Mouse (Mus musculus) neural tube, embryonic 12.5 days (tissue): ENCODE results near the gene Uggt2. TPM values are rescaled to one million over a fixed set of nuclear protein-coding genes. Genes with fewer than 3 reads are reported as not detected.
A peak's percentile ranks its signal among the peaks of the same experiment; 100 is the strongest.

ENCODE experiments used
- ATAC-seq: fragments of 200-750 bp; cut with Nextera tagmentation; 2 replicates; pipeline ENCODE4 v1.8.0; 2017; ENCODE audit warnings: low read depth, mild to moderate bottlenecking, moderate TSS enrichment, moderate library complexity; ENCODE audit not compliant: low FRiP score
- H3K27ac ChIP-seq: fragments of 300-500 bp; sonication (generic); 2 replicates; pipeline ENCODE4 v1.5.1; 2016
- H3K27me3 ChIP-seq: fragments of 300-500 bp; sonication (generic); replicated peaks from 2 replicates; pipeline ENCODE4 v1.6.1; 2016; ENCODE audit warnings: mild to moderate bottlenecking
- H3K36me3 ChIP-seq: fragments of 300-500 bp; sonication (generic); 2 replicates; pipeline ENCODE4 v1.6.1; 2016; ENCODE audit warnings: mild to moderate bottlenecking
- H3K4me1 ChIP-seq: fragments of 300-500 bp; sonication (generic); 2 replicates; pipeline ENCODE4 v1.6.1; 2016
- H3K4me2 ChIP-seq: fragments of 300-500 bp; sonication (generic); replicated peaks from 2 replicates; pipeline ENCODE4 v1.6.1; 2016; ENCODE audit warnings: mild to moderate bottlenecking
- H3K4me3 ChIP-seq: fragments of 300-500 bp; sonication (generic); 2 replicates; pipeline ENCODE4 v1.5.1; 2016
- H3K9ac ChIP-seq: fragments of 300-500 bp; sonication (generic); 2 replicates; pipeline ENCODE4 v1.6.1; 2016; ENCODE audit warnings: mild to moderate bottlenecking
- H3K9me3 ChIP-seq: fragments of 300-500 bp; sonication (generic); 2 replicates; pipeline ENCODE4 v1.6.1; 2016; ENCODE audit warnings: mild to moderate bottlenecking
- WGBS: fragments of 180-500 bp; shearing (Covaris S2); methylation state at CpG from one replicate; pipeline ENCODE4 v1.1.7; 2016; 5-methylcytosine and 5-hydroxymethylcytosine counted together
- polyA plus RNA-seq: library from polyadenylated mRNA; unstranded; fragments of >200 nt; fragmentation: Nextera tagmentation; extraction: Ambion mirVana; gene quantifications from 2 replicates; pipeline ENCODE4 v1.2.1, GENCODE M21; 2016

The Uggt2 gene
- polyA plus RNA-seq, 1 experiment from 2014 or later, result 20.1 TPM

DNA sequence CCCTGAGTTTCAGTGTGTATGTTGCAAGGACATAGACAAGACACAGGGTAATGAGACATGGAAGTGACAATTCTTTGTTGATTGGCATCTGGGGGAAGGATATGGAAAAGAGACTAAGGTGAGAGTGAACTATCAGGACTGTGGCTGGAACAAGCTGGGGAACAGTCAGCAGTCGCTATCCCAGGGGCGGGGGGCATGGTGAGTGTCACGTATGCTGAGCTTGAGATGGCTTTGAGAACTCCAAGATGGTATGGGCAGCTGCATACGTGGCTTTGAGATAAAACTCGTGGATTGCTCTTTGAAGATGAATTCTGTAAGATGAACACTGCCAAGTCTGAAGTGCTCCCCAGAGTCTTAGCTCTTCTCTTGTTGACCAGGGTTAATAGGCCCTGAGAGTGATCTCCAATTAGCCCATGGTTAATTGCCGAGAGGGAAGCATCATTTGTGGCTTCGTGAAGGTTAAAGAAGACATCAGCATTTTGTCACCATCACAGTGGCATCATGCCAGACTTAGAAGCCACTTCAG, 9.6 kb upstream of the Uggt2 start:
- no peak overlapping the region for H3K27ac ChIP-seq
- no peak overlapping the region for H3K4me3 ChIP-seq
- H3K4me1 ChIP-seq, result no peaks in the 10 kb centered on the region
- H3K9me3 ChIP-seq, result no peaks in the 10 kb centered on the region
- H3K9ac ChIP-seq, result no peak overlapping the region
- no peak overlapping the region for H3K4me2 ChIP-seq
- no peak for ATAC-seq
- no peaks in the 10 kb centered on the region for H3K27me3 ChIP-seq
- H3K36me3 ChIP-seq, result no peaks in the 10 kb centered on the region
- 75% methylated on average over 7 of the region's 7 CpGs for WGBS

DNA sequence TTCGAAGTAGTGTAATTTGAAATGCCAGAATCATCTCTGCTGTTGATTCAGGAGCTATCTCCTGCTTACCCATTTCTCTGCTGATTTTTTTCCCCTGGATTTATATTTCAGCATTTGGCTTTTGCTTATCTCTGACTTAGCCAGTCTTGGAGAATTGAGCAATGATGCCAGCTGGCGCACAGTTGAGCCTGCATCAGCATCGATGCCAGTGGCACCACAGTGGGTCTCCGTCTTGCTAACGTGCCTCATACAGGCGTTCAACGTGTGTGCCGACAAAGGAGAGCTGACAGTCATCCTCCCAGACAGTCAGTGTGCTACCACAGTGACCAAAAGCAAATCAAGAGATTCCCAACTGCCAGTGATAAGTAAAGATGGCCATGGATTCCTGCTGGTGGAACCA, 8.4 kb upstream of the Uggt2 start:
- H3K27me3 ChIP-seq, result no peaks in the 10 kb centered on the region
- H3K9ac ChIP-seq, result no peak overlapping the region
- H3K4me1 ChIP-seq, result no peaks in the 10 kb centered on the region
- H3K27ac ChIP-seq, result no peak overlapping the region
- no peak overlapping the region for H3K4me2 ChIP-seq
- H3K36me3 ChIP-seq, result no peaks in the 10 kb centered on the region
- no peak for ATAC-seq
- H3K4me3 ChIP-seq, result no peak overlapping the region
- no peaks in the 10 kb centered on the region for H3K9me3 ChIP-seq
- WGBS, result 92% methylated on average over 8 of the region's 8 CpGs

DNA sequence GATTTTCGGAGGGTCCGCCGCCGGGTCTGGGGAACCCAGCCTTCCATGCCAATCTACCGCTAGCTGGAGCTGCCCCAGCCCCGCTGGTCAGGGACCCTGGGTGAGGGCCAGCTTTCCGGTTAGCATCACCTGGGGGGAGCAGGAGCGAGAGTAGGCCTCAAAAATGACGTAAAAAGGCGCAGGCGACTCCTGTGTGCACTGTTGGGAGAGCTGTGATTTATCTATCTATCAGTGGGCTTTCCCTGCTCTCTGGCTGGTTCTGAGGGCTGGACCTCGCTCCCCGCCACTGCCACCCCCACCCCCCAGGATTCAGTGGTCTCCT, 301 bp upstream of the Uggt2 start:
- Histone ChIP-seq H3K9me3 (no peaks in the 10 kb centered on the region), H3K27me3 (no peaks in the 10 kb centered on the region), H3K4me3 (peak overlapping the region; percentile 79), H3K27ac (peak overlapping the region; percentile 65), H3K9ac (peak overlapping the region; percentile 82), H3K4me1 (peaks cover 13% of the 10 kb centered on the region; the same call in 1 of the 2 replicates), H3K36me3 (peaks cover under 1% of the 10 kb centered on the region; the same call in 1 of the 2 replicates), H3K4me2 (peak overlapping the region; percentile 78)
- peak; percentile 80 for ATAC-seq
- 2% methylated on average over 13 of the region's 13 CpGs for WGBS

DNA sequence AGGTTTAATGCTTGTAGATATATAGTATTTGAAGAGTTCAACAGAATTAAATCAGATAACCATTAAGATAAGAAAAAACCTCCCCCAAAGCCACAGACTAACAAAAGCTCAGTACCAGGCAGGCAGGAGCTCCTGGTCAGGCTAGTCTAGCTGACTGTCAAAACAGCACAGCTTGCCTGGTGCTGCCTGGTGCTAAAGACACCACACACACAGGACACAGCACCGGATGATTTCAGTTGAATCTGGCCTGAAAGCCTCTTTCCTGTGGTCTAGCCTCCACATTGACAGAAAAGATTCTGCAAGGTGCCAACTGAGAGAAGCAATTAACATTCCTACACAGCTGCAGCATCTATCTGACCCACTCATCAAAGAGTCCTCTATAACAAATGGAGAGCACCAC, 37.4 kb downstream of the Uggt2 start:
- H3K27ac ChIP-seq, result no peak overlapping the region
- no peaks in the 10 kb centered on the region for H3K4me1 ChIP-seq
- no peak overlapping the region for H3K9ac ChIP-seq
- no peak for ATAC-seq
- no peaks in the 10 kb centered on the region for H3K27me3 ChIP-seq
- H3K36me3 ChIP-seq, result peaks cover 15% of the 10 kb centered on the region
- WGBS, result 83% methylated on average over 1 of the region's 1 CpGs
- H3K9me3 ChIP-seq, result no peaks in the 10 kb centered on the region
- no peak overlapping the region for H3K4me3 ChIP-seq
- H3K4me2 ChIP-seq, result no peak overlapping the region

DNA sequence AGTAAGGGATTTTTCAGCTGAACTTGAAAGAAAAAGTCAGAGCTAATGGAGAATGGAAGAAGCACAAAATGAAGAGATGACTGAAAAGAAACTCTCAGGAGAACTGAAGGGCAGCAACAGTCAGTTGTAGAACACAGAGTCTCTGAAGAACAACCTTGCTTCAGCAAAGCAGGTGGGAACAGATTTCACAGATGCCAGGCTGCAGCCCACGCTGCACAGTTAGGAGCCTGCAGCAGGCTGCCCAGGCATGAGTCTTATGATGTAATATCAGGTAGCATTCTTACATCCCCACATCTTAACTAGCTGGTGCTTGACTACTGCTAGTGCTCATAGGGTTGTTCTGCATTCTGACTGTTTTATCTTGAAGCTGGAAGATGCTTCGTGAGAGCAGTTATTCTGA, 38.5 kb downstream of the Uggt2 start:
- H3K9me3 ChIP-seq, result no peaks in the 10 kb centered on the region
- no peak overlapping the region for H3K27ac ChIP-seq
- peaks cover 15% of the 10 kb centered on the region for H3K36me3 ChIP-seq
- H3K9ac ChIP-seq, result no peak overlapping the region
- no peak for ATAC-seq
- no peak overlapping the region for H3K4me3 ChIP-seq
- 96% methylated on average over 2 of the region's 2 CpGs for WGBS
- H3K4me2 ChIP-seq, result no peak overlapping the region
- H3K4me1 ChIP-seq, result no peaks in the 10 kb centered on the region
- no peaks in the 10 kb centered on the region for H3K27me3 ChIP-seq

DNA sequence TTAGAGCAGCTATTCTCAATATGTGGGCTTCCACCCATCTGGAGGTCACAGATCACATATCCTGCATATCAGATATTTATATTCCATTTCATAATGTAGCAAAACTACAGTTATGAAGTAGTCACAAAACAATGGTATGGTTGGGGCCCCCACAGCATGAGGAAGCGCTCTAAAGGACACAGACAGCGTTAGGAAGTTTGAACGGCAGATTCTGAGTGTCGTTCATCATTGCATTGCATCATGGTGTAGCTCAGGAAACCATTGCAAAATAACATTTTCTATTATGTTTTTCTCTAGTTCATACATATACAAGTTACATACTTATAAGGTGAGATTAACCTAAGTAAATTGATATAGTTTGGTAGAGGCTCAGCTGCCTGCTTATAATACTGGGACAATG, 42.2 kb downstream of the Uggt2 start:
- Histone ChIP-seq H3K4me2 (no peak overlapping the region), H3K27me3 (no peaks in the 10 kb centered on the region), H3K4me3 (no peak overlapping the region), H3K4me1 (no peaks in the 10 kb centered on the region), H3K9ac (no peak overlapping the region), H3K36me3 (peaks cover 28% of the 10 kb centered on the region), H3K27ac (no peak overlapping the region), H3K9me3 (no peaks in the 10 kb centered on the region)
- no peak for ATAC-seq
- 95% methylated on average over 4 of the region's 4 CpGs for WGBS

DNA sequence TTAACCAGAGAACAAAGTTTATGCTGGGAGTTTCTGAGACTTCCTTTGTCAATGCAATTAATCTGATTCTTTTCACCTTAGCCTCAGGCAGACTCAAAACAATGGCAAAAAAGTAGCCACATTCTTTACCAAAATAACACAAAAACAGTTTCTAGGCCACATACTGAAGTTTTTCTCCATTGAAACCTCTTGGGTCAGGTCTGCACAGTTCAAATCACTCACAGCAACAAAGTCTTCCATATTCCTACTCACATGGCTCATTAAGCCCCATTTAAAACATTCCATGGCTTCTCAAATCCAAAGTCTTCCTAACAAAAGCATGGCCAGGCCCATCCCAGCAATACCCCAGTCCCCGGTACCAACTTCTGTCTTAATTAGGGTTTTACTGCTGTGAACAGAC, 46.3 kb downstream of the Uggt2 start:
- Histone ChIP-seq H3K9me3 (no peaks in the 10 kb centered on the region), H3K9ac (no peak overlapping the region), H3K4me3 (no peak overlapping the region), H3K27ac (no peak overlapping the region), H3K4me2 (no peak overlapping the region), H3K27me3 (no peaks in the 10 kb centered on the region), H3K36me3 (peaks cover 26% of the 10 kb centered on the region), H3K4me1 (no peaks in the 10 kb centered on the region)
- no peak for ATAC-seq
- 41% methylated on average over 1 of the region's 1 CpGs for WGBS

DNA sequence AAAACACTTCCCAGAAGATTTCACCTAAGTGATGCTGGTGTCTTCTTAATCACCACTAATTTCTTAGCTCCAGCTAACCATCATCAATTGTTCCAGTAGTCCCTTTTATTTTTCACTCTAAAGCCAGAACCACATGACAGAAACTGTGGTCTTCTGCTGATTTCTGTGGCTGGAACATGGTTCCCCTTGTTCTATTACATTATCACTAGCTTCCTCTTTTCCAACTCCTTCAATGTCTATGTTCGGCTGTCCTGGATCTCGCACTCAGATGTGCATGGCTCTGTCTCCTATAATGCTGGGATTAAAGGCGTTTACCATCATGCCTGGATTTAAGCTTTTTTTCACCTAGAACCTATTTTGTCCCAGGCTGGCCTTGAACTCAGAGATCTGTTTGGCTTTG, 46.9 kb downstream of the Uggt2 start:
- WGBS, result 91% methylated on average over 3 of the region's 3 CpGs
- ATAC-seq, result no peak
- Histone ChIP-seq H3K4me2 (no peak overlapping the region), H3K36me3 (peaks cover 20% of the 10 kb centered on the region), H3K4me1 (no peaks in the 10 kb centered on the region), H3K9ac (no peak overlapping the region), H3K4me3 (no peak overlapping the region), H3K9me3 (no peaks in the 10 kb centered on the region), H3K27me3 (no peaks in the 10 kb centered on the region), H3K27ac (no peak overlapping the region)

DNA sequence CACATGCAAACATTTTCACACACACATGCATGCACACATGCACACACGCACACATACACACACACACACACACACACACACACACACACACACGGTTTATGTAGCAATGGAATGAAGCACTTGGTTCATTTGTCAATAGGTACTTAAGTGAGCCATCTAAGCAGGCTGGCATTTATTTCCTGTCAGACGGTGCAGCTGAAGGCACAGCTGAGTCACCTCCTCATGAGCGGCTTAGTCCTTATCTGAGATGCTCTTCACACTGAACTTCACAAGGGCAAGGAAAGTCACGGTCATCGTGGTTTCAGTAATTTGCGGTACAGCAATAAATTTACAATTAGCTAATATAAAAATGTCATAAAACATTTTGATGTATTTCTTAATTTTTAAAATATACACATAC, 55.5 kb downstream of the Uggt2 start:
- no peak overlapping the region for H3K27ac ChIP-seq
- no peak overlapping the region for H3K4me2 ChIP-seq
- no peaks in the 10 kb centered on the region for H3K27me3 ChIP-seq
- H3K4me3 ChIP-seq, result no peak overlapping the region
- no peaks in the 10 kb centered on the region for H3K9me3 ChIP-seq
- no peak for ATAC-seq
- WGBS, result 79% methylated on average over 7 of the region's 7 CpGs
- H3K4me1 ChIP-seq, result no peaks in the 10 kb centered on the region
- no peaks in the 10 kb centered on the region; the same call in 1 of the 2 replicates for H3K36me3 ChIP-seq
- no peak overlapping the region for H3K9ac ChIP-seq

DNA sequence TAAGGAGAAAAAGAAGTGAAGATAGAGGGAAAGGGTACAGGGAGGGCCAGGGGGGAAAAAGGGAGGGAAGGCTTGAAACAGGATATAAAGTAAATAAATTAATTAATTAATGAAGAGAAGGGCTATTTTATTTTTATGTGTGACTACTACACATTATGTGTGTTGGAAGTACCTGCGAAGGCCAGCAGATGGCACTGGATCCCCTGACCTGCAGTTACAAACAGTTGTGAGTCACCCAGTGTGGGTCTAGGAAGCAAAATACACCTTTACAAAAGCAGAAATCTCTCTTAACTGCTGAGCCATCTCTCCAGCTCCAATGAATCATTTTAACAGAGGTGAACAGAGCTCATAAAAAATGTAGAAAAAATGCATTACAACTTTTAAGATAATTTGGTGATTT, 59.0 kb downstream of the Uggt2 start:
- ATAC-seq, result no peak
- Histone ChIP-seq H3K4me1 (peaks cover 2% of the 10 kb centered on the region; the same call in 1 of the 2 replicates), H3K4me2 (no peak overlapping the region), H3K9ac (no peak overlapping the region), H3K9me3 (no peaks in the 10 kb centered on the region), H3K27me3 (no peaks in the 10 kb centered on the region), H3K27ac (no peak overlapping the region), H3K36me3 (peaks cover 10% of the 10 kb centered on the region), H3K4me3 (no peak overlapping the region)
- WGBS, result 50% methylated on average over 1 of the region's 1 CpGs

DNA sequence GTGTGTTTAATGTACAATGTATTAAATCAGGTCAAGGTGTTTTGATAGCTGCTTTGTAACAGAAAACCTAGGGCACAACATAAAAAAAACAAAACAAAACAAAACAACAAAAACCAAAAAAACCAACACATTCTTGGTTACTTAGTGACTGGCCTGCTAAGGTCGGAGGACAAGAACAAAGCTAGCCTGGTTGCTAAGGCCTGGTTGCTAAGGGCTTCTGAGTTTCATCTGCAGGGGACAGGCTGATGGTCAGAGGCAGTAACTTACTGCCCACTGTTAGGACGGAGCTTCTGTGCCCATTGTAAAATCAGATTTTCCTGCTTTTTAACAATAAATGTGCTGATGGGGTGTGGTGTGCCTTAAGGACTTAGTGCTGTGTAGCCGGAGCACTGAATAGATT, 61.5 kb downstream of the Uggt2 start:
- 23% methylated on average over 3 of the region's 3 CpGs for WGBS
- Histone ChIP-seq H3K4me2 (no peak overlapping the region), H3K27me3 (no peaks in the 10 kb centered on the region), H3K36me3 (peaks cover 29% of the 10 kb centered on the region), H3K4me1 (peaks cover 2% of the 10 kb centered on the region; the same call in 1 of the 2 replicates), H3K27ac (no peak overlapping the region), H3K4me3 (no peak overlapping the region), H3K9me3 (no peaks in the 10 kb centered on the region), H3K9ac (no peak overlapping the region)
- ATAC-seq, result no peak

DNA sequence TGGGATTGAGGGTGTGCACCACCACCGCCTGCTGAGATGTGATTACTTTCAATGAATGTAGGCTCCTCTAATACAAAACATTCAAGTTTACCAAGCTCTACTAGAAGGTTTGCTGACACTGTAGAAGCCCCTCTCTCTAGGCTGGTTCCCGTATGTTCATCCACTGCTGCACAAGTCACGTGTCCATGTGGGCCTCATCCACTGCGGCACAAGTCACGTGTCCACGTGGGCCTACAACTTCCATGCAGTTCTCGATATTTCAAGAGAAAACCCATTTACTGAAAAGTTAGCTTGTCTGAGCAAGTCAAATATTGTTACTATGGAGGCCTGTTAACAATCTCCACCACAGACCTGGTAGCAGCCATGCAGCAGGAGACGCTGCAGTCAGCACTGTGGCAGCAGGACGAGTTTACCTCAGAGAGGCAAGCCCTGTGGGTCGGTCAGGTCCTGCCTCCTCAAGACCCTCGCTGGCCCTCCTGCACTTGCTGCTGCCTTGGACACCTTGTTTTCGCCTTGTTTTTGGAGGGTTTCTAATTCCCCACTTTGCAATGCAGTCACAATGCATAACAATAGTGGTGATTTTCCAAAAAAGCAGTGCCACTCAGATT, 62.0 kb downstream of the Uggt2 start:
- Histone ChIP-seq H3K9ac (no peak overlapping the region), H3K27me3 (no peaks in the 10 kb centered on the region), H3K9me3 (no peaks in the 10 kb centered on the region), H3K4me2 (no peak overlapping the region), H3K4me3 (no peak overlapping the region), H3K27ac (no peak overlapping the region), H3K4me1 (peaks cover 2% of the 10 kb centered on the region; the same call in 1 of the 2 replicates), H3K36me3 (peaks cover 29% of the 10 kb centered on the region)
- no peak for ATAC-seq
- 79% methylated on average over 12 of the region's 12 CpGs for WGBS

DNA sequence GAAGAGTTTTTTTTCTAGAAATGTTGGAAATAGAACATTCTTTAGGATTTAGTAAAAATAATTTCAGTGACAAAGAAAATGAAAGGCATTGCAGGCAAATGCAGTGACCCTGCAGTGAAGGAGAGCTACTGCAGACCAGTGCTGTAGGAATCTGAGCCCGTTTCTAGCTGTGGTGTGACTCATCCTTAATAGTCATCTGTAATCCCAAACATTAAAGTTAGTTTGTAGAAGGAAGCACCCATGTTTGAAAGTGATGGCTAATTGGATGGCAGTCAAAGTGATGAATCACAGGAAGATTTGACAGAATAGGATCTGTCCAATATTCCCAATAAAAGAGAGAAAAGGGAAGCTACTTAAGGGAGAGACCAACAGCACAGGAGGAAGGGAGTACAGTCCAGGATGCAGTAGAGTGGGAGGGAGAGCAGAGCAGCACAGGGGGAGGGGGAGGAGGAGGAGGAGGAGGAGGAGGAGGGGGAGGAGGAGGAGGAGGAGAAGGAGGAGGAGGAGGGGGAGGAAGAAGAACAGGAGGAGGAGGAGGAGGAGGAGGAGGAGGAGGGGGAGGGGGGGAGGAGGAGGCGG, 71.5 kb downstream of the Uggt2 start:
- Histone ChIP-seq H3K9me3 (no peaks in the 10 kb centered on the region), H3K36me3 (peaks cover 19% of the 10 kb centered on the region), H3K9ac (no peak overlapping the region), H3K4me3 (no peak overlapping the region), H3K4me2 (no peak overlapping the region), H3K4me1 (no peaks in the 10 kb centered on the region), H3K27ac (no peak overlapping the region), H3K27me3 (no peaks in the 10 kb centered on the region)
- 77% methylated on average over 2 of the region's 2 CpGs for WGBS
- no peak for ATAC-seq
